Mouse (Mus musculus) lung, embryonic 14.5 days (tissue): Measurements from ENCODE around the gene Smim23. TPM values are rescaled to one million over a fixed set of nuclear protein-coding genes. Genes with fewer than 3 reads are reported as not detected.

Experiments
- ATAC-seq: fragments of 200-750 bp; cut with Nextera tagmentation; 2 replicates; pipeline ENCODE4 v1.8.0; 2017; ENCODE audit warnings: mild to moderate bottlenecking, moderate TSS enrichment, moderate library complexity; ENCODE audit not compliant: insufficient read depth
- DNase-seq: peaks from one replicate; pipeline ENCODE4 v3.0.0-alpha.2; 2015
- H3K27ac ChIP-seq: fragments of 300-500 bp; sonication (generic); 2 replicates; pipeline ENCODE4 v1.5.1; 2014; ENCODE audit warnings: low read depth, mild to moderate bottlenecking, moderate library complexity
- H3K27me3 ChIP-seq: fragments of 300-500 bp; sonication (generic); 2 replicates; pipeline ENCODE4 v1.6.1; 2014; ENCODE audit warnings: low read length, control low read depth; ENCODE audit not compliant: insufficient read depth
- H3K36me3 ChIP-seq: fragments of 300-500 bp; sonication (generic); 2 replicates; pipeline ENCODE4 v1.6.1; 2014; ENCODE audit warnings: control low read depth; ENCODE audit not compliant: insufficient read depth
- H3K4me1 ChIP-seq: fragments of 300-500 bp; sonication (generic); 2 replicates; pipeline ENCODE4 v1.6.1; 2014; ENCODE audit warnings: antibody characterized with exemption, control low read depth; ENCODE audit not compliant: insufficient read depth
- H3K4me2 ChIP-seq: fragments of 300-500 bp; sonication (generic); 2 replicates; pipeline ENCODE4 v1.6.1; 2014; ENCODE audit warnings: mild to moderate bottlenecking
- H3K4me3 ChIP-seq: fragments of 300-500 bp; sonication (generic); 2 replicates; pipeline ENCODE4 v1.5.1; 2014; ENCODE audit warnings: low read depth, low read length
- H3K9ac ChIP-seq: fragments of 300-500 bp; sonication (generic); 2 replicates; pipeline ENCODE4 v1.6.1; 2014
- H3K9me3 ChIP-seq: fragments of 300-500 bp; sonication (generic); 2 replicates; pipeline ENCODE4 v1.6.1; 2016; ENCODE audit warnings: low read depth, low read length, control low read depth
- CTCF ChIP-seq: IDR thresholded peaks from 2 replicates; pipeline ENCODE4 v1.5.1; 2016; ENCODE audit warnings: antibody characterized with exemption, low read depth
- WGBS: fragments of 180-500 bp; shearing (Covaris S2); extraction: QIAGEN DNeasy Blood & Tissue Kit; methylation state at CpG from one replicate; pipeline ENCODE4 v1.1.7; 2014; 5-methylcytosine and 5-hydroxymethylcytosine counted together
- polyA plus RNA-seq: library from polyadenylated mRNA; unstranded; fragments of >200 nt; fragmentation: Nextera tagmentation; extraction: Ambion mirVana; gene quantifications from 2 replicates; pipeline ENCODE4 v1.2.1, GENCODE M21; 2014

Gene Smim23
- polyA plus RNA-seq = not detected in 2 replicates

DNA sequence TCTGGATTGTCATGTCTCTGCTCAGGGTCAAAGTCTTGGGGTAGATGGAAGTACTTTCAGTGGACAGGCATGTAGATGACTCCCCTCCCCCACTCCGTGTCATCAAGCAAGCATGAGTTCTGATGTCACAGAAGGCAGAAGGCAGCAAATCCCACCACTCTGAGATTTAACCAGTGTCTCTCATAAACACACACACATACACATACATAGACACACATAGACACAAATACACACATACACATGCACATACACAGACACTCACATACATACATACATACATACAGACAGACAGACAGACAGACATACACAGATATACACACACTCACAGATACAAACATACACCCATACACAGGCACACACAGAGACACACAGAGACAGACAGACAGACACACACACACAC lies at the start of gene Smim23:
Gene Smim23, minus strand, starts transcription at position 101 of the 400 bp plus-strand sequence.
- DNase-seq = no peak
- no peak for TF ChIP-seq CTCF
- no peak within 1 kb of the TSS for H3K27ac ChIP-seq

DNA sequence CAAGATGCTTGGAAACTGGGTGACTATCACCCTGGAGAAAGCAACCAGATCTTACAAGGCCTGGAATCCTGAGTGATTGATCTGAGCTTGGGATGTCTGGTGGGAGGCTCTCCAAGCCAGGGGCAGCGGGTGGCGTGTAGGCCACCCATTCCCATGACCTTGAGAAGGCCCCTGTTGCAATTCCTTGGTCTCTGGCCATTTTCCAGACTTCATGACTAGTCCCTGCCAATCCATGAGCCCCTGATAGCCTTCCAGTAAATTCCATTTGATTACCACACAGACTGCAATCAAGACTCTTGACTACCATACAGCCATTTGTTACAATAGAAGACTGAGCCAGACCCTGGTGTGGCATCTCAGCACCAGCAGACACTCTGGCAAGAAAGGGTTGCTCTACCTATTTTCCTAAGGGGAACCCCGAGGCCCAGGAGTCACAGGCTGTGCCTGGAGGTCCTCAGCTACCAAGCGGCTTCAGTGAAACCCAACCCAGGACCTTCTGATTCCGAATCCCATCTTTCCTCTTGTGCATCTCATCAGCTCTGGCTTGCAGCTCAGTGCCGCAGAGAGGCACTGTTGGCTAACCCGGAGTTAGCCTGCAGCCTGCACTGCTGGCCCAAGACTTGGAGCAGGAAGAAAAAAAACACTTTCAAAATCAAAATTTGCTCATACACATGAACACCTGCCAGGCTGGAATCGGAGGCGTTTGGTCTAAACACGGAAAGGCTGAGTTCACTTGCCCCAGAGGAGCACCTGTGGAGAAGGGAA lies 44.4 kb upstream of the Smim23 start:
- TF ChIP-seq CTCF = no peak
- Histone ChIP-seq H3K9me3 (no peaks in the 10 kb centered on the region), H3K4me3 (no peak overlapping the region), H3K36me3 (no peaks in the 10 kb centered on the region), H3K4me1 (no peaks in the 10 kb centered on the region), H3K9ac (no peak overlapping the region), H3K27ac (no peak overlapping the region), H3K27me3 (no peaks in the 10 kb centered on the region), H3K4me2 (no peak overlapping the region)
- no peak for DNase-seq
- no peak for ATAC-seq
- WGBS = 81% methylated on average over 10 of the region's 10 CpGs

More for the DNA sequence above, at the start of gene Smim23:
- WGBS = 81% methylated on average over 1 of the region's 1 CpGs
- ATAC-seq = no peak
- no peaks in the 10 kb centered on the region for H3K36me3 ChIP-seq
- H3K4me1 ChIP-seq = no peaks in the 10 kb centered on the region
- no peak within 1 kb of the TSS for H3K4me2 ChIP-seq
- H3K9me3 ChIP-seq = no peaks in the 10 kb centered on the region
- no peak within 1 kb of the TSS for H3K4me3 ChIP-seq
- H3K27me3 ChIP-seq = no peaks in the 10 kb centered on the region
- no peak within 1 kb of the TSS for H3K9ac ChIP-seq

DNA sequence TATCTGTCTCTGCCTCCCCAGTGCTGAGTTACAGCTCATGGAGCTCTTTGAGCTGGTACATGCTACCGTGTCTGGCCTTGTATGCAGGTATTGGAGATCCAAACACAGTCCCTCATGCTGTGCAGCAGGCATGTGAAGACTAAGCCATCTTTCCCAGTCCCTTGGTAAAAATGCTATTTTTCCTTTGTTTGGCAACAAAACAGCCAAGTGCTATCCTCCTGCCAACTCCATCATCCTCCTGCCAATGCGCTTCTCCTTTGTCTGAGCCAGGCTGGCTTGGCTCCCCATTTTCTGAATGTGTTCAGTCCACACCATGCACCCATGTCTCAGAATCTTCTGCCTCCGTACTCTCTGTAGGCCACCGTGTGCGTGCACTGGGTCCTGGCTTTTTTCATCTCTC lies 40.2 kb upstream of the Smim23 start:
- Histone ChIP-seq H3K4me2 (no peak overlapping the region), H3K27me3 (no peaks in the 10 kb centered on the region), H3K36me3 (no peaks in the 10 kb centered on the region), H3K27ac (no peak overlapping the region), H3K9me3 (no peaks in the 10 kb centered on the region), H3K9ac (no peak overlapping the region), H3K4me1 (no peaks in the 10 kb centered on the region), H3K4me3 (no peak overlapping the region)
- no peak for DNase-seq
- WGBS = 81% methylated on average over 5 of the region's 5 CpGs
- no peak for ATAC-seq
- TF ChIP-seq CTCF = no peak

DNA sequence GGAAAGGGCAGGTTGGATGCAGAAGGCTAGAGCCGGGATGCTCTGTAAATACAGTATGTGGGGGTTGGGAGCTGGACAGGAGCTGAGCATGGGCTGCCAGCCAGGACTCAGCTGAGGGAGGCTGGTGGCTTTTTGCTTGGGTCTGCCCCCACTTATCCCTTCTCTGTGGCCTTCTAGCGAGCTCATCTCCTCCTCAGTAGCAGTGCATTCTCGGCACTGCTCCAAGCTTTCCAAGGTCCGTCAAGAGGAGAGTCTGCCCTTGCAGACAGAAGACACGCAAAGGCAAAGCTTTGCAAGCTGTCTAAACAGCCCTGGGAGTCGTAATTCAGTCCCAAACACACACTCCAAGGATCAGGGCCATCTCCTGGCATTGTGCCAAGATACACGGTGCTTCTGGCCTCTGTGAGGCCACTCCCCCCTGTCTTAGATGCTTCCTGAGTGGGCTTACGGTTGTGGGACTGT lies 33.0 kb upstream of the Smim23 start:
- H3K27me3 ChIP-seq = no peaks in the 10 kb centered on the region
- no peak overlapping the region for H3K9ac ChIP-seq
- H3K36me3 ChIP-seq = no peaks in the 10 kb centered on the region
- peaks cover 5% of the 10 kb centered on the region for H3K4me1 ChIP-seq
- peak; percentile 67 for DNase-seq
- no peak overlapping the region for H3K4me2 ChIP-seq
- no peak overlapping the region for H3K27ac ChIP-seq
- no peak for TF ChIP-seq CTCF
- H3K9me3 ChIP-seq = no peaks in the 10 kb centered on the region
- 7% methylated on average over 8 of the region's 8 CpGs for WGBS
- no peak overlapping the region for H3K4me3 ChIP-seq
- ATAC-seq = peak; percentile 71; the same call in 1 of the 2 replicates

DNA sequence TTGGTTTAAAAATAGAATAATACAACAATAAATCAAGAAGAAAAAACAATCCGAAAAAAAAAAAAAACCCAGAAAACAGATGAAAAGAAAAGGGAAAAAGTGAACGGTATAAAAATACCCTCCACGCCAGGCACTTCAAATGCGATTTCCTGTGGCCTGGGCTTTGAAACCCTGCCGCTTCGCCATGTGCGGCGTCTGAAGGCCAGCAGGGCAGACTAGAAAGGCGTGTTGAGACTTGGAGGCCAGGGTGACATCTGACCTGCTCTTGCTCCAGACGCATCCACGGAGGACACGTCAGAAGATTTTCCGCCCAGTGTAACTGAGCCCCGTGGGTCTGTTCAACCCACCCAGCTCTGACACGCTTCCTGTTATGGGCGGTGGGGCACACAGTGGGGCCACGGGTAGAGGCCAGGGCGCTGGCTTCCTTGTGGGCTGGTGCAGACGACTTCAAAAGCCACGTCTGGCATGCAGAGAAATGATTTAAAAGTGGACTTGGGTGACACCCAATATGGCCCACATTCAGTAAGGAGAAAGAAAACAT lies 22.3 kb upstream of the Smim23 start:
- Histone ChIP-seq H3K4me2 (no peak overlapping the region), H3K4me3 (no peak overlapping the region), H3K27ac (no peak overlapping the region; the same call in 1 of the 2 replicates), H3K9me3 (no peaks in the 10 kb centered on the region), H3K36me3 (no peaks in the 10 kb centered on the region), H3K27me3 (no peaks in the 10 kb centered on the region), H3K9ac (no peak overlapping the region), H3K4me1 (no peaks in the 10 kb centered on the region)
- DNase-seq (peak; percentile 30), ATAC-seq (no peak)
- no peak for TF ChIP-seq CTCF
- WGBS = 48% methylated on average over 20 of the region's 20 CpGs

DNA sequence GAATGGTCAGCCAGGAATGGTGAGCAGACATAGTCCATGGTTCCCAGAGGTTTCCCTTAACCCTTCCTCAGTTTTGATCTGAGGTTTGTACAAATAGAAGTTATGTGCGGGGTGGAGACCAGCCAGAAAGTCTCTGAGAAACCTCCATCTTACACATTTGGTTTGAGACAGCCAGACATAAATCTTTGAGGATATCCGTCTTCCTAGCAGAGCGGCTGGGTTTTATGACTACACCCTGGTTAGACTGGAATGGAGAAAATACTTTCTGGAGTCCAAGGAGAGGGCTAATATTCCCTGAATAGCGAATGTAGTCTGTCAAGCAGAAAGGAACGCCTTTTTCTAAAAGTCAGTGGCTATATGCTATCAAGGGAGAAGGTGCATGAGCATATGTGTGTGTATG lies 16.8 kb upstream of the Smim23 start:
- no peak overlapping the region for H3K27ac ChIP-seq
- no peaks in the 10 kb centered on the region for H3K36me3 ChIP-seq
- no peaks in the 10 kb centered on the region for H3K27me3 ChIP-seq
- DNase-seq (no peak), ATAC-seq (no peak)
- 75% methylated on average over 5 of the region's 5 CpGs for WGBS
- H3K4me1 ChIP-seq = no peaks in the 10 kb centered on the region
- no peak overlapping the region for H3K9ac ChIP-seq
- no peak for TF ChIP-seq CTCF
- no peaks in the 10 kb centered on the region for H3K9me3 ChIP-seq
- H3K4me2 ChIP-seq = no peak overlapping the region
- H3K4me3 ChIP-seq = no peak overlapping the region

DNA sequence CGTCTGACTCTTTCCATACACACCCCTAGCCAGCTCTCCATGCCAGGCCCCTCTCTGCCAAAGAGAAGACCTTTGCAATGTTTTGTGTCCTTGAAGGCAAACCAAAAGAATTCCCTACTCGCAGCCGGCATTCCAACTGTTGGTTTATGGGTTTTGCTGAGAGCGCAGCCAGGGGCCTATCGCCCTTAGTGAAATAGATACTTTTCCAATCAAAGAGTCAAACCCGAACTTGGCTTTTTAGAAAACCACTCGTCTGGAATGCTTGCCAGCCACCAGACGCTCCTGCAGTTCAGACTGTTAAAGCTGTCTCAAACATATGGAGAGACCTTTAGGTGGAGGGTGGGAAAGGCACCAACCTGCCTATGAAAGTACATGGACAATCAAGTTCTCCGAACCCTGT lies 15.9 kb upstream of the Smim23 start:
- no peak overlapping the region for H3K9ac ChIP-seq
- H3K4me2 ChIP-seq = no peak overlapping the region
- H3K27ac ChIP-seq = no peak overlapping the region
- TF ChIP-seq CTCF = no peak
- H3K9me3 ChIP-seq = no peaks in the 10 kb centered on the region
- no peaks in the 10 kb centered on the region for H3K36me3 ChIP-seq
- H3K27me3 ChIP-seq = no peaks in the 10 kb centered on the region
- 70% methylated on average over 9 of the region's 9 CpGs for WGBS
- no peak for DNase-seq
- no peaks in the 10 kb centered on the region for H3K4me1 ChIP-seq
- ATAC-seq = no peak
- H3K4me3 ChIP-seq = no peak overlapping the region
